Mouse (Mus musculus) kidney, embryonic 16.5 days (tissue): ENCODE results near the gene Il2rb. TPM values are rescaled to one million over a fixed set of nuclear protein-coding genes. Genes with fewer than 3 reads are reported as not detected.

Experiments used
- ATAC-seq: fragments of 200-750 bp; cut with Nextera tagmentation; 2 replicates; pipeline ENCODE4 v1.8.0; 2017; ENCODE audit warnings: moderate TSS enrichment; ENCODE audit not compliant: low FRiP score, low TSS enrichment
- H3K27ac ChIP-seq: fragments of 300-500 bp; sonication (generic); 2 replicates; pipeline ENCODE4 v1.5.1; 2014; ENCODE audit warnings: low read length
- H3K27me3 ChIP-seq: fragments of 300-500 bp; sonication (generic); 2 replicates; pipeline ENCODE4 v1.6.1; 2014; ENCODE audit warnings: low read length, control low read depth, mixed read lengths; ENCODE audit not compliant: insufficient read depth
- H3K36me3 ChIP-seq: fragments of 300-500 bp; sonication (generic); 2 replicates; pipeline ENCODE4 v1.6.1; 2014; ENCODE audit warnings: low read length, control low read depth, mixed read lengths; ENCODE audit not compliant: insufficient read depth
- H3K4me1 ChIP-seq: fragments of 300-500 bp; sonication (generic); 2 replicates; pipeline ENCODE4 v1.6.1; 2014; ENCODE audit warnings: low read length, control low read depth, mixed read lengths; ENCODE audit not compliant: insufficient read depth
- H3K4me2 ChIP-seq: fragments of 300-500 bp; sonication (generic); replicated peaks from 2 replicates; pipeline ENCODE4 v1.6.1; 2014; ENCODE audit warnings: low read depth, low read length
- H3K4me3 ChIP-seq: fragments of 300-500 bp; sonication (generic); 2 replicates; pipeline ENCODE4 v1.5.1; 2014; ENCODE audit warnings: mild to moderate bottlenecking, low read length
- H3K9ac ChIP-seq: fragments of 300-500 bp; sonication (generic); replicated peaks from 2 replicates; pipeline ENCODE4 v1.6.1; 2014; ENCODE audit warnings: low read length
- H3K9me3 ChIP-seq: fragments of 300-500 bp; sonication (generic); 2 replicates; pipeline ENCODE4 v1.6.1; 2016; ENCODE audit warnings: low read length, control low read depth
- WGBS: fragments of 180-500 bp; shearing (Covaris S2); extraction: QIAGEN DNeasy Blood & Tissue Kit; methylation state at CpG from one replicate; pipeline ENCODE4 v1.1.7; 2014; 5-methylcytosine and 5-hydroxymethylcytosine counted together
- polyA plus RNA-seq: library from polyadenylated mRNA; unstranded; fragments of >200 nt; fragmentation: Nextera tagmentation; extraction: Ambion mirVana; gene quantifications from 2 replicates; pipeline ENCODE4 v1.2.1, GENCODE M21; 2015

Gene Il2rb
- polyA plus RNA-seq, 1 experiment from 2014 or later: 0.54 TPM

DNA sequence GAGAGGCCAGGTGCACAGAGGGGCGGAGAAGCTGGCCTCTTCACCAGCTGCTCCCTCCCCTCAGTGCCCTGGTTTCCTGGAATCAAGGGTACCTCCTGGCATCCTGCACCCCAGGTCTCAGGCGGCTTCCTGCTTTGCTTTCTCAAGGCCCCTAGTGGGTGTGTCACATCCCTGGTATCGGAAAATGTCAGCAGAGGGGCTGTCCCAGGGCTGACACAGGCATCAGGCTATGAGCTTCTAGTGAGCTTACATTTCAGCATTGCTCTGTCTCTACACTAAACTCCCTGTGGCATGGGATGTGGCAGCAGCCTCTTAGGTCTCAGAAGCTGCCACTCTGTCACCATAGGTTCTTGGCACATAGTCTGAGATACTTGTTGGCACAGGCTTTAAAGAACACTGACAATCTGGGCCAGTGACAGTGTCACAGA, 19.5 kb downstream of the Il2rb start:
- no peak for ATAC-seq
- Histone ChIP-seq H3K27me3 (no peaks in the 10 kb centered on the region), H3K36me3 (no peaks in the 10 kb centered on the region), H3K27ac (no peak overlapping the region), H3K9me3 (no peaks in the 10 kb centered on the region), H3K4me1 (peaks cover 6% of the 10 kb centered on the region), H3K4me3 (no peak overlapping the region), H3K9ac (no peak overlapping the region), H3K4me2 (no peak overlapping the region)
- WGBS: 56% methylated on average over 3 of the region's 3 CpGs

GRCm38 (mm10) chr15:78473442-78473841, 21.6 kb downstream of the Il2rb start:
- no peaks in the 10 kb centered on the region for H3K9me3 ChIP-seq
- no peaks in the 10 kb centered on the region for H3K36me3 ChIP-seq
- H3K4me1 ChIP-seq: peaks cover 6% of the 10 kb centered on the region
- H3K9ac ChIP-seq: no peak overlapping the region
- no peak overlapping the region for H3K4me3 ChIP-seq
- H3K4me2 ChIP-seq: no peak overlapping the region
- H3K27me3 ChIP-seq: no peaks in the 10 kb centered on the region
- no peak for ATAC-seq
- H3K27ac ChIP-seq: no peak overlapping the region
- 85% methylated on average over 6 of the region's 6 CpGs for WGBS

DNA sequence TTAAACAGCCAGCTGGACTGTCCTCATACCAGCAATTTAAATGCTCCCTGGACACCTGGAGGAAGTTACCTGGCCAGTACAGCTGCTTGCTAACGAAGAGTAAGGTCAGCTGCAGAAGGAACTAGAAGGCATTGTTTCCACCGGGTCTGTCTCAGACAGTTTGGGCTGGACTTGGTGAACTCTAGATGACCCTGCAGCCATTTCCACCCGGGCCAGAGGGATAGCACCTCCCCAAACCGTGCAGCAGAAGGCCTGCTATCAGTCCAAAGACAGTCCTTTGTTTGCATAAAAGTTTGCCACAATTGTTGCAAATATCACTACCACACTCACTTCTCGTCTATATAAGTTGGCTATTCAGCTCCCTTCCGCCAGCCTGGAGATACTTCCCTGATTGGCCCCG, 23.2 kb downstream of the Il2rb start:
- H3K27ac ChIP-seq: no peak overlapping the region
- 37% methylated on average over 7 of the region's 7 CpGs for WGBS
- no peak for ATAC-seq

DNA sequence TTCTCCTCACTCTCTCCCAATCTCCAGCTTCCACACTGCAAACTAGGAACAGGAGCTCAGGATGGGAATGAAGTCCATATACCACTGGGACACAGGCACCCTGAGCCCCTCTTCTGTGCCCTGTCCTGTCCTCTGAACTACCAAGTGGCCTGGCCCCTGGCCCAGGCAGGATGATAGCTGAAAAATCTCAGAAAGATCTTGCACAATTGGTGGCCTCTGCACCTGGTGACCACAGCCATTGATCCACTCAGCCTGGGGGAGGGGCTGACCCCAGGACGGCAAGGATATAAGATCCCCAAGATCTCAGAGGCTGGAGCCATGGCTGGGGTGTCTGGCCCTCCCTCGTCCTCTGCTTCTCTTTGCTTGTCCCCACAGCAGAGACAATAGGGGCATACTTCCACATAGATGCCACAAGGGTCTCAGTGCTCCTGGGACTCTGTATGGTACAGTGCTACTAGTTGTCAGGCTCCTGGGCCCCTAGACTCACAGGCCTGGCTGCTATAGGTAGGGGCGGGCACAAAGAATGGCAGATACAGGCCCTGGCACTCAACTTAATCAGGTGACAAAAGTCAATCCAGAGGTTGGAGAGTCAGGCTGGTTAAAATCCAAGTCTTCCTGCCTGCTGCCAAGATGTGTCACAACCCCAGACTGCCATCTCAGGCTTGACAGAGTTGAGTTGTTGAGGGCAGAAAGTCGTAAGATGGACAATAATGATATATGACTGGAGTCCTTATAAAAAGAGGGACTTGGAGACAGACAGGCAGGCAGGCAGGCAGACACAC, 24.4 kb downstream of the Il2rb start:
- Histone ChIP-seq H3K4me2 (no peak overlapping the region), H3K36me3 (no peaks in the 10 kb centered on the region), H3K4me3 (no peak overlapping the region), H3K27ac (no peak overlapping the region), H3K27me3 (no peaks in the 10 kb centered on the region), H3K9me3 (no peaks in the 10 kb centered on the region), H3K4me1 (peaks cover 6% of the 10 kb centered on the region), H3K9ac (no peak overlapping the region)
- ATAC-seq: no peak
- 64% methylated on average over 4 of the region's 4 CpGs for WGBS

More for the DNA sequence above, 23.2 kb downstream of the Il2rb start:
- Histone ChIP-seq H3K4me1 (peaks cover 6% of the 10 kb centered on the region), H3K36me3 (no peaks in the 10 kb centered on the region), H3K9me3 (no peaks in the 10 kb centered on the region), H3K4me2 (no peak overlapping the region), H3K9ac (no peak overlapping the region), H3K4me3 (no peak overlapping the region), H3K27me3 (no peaks in the 10 kb centered on the region)

- H3K4me2 ChIP-seq: no peak within 1 kb of the TSS
- no peak within 1 kb of the TSS for H3K4me3 ChIP-seq
- H3K27me3 ChIP-seq: no peaks in the 10 kb centered on the region
- H3K9ac ChIP-seq: no peak within 1 kb of the TSS
- no peak for ATAC-seq
- WGBS: 65% methylated on average over 7 of the region's 7 CpGs
- H3K9me3 ChIP-seq: no peaks in the 10 kb centered on the region
- H3K36me3 ChIP-seq: no peaks in the 10 kb centered on the region
- H3K4me1 ChIP-seq: peaks cover 6% of the 10 kb centered on the region
- H3K27ac ChIP-seq: no peak within 1 kb of the TSS
Measured at GRCm38 (mm10) chr15:78468379-78468937, 26.6 kb downstream of the Il2rb start, which contains the start of gene Tmprss6. Tmprss6 (minus strand) TSS chr15:78468634.

DNA sequence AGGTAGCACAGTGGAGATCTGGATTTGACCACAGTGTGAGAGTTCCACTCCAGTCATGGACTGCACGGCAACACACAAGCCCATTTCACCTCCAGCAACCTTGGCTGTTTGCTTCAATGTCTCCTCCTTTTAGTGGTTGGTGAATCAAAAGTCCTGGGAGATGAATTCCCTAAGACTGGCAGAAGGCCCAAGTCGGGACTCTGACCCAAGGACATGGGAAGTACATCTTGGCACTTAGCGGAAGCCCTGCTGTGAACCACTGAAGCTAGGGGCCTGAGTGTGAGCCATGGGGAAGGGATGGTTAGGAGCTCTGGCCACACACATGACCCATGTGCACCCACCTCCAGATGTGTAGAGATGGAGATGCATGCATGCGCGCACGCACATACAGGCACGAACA, 27.5 kb downstream of the Il2rb start:
- Histone ChIP-seq H3K27ac (no peak overlapping the region), H3K9ac (no peak overlapping the region), H3K9me3 (no peaks in the 10 kb centered on the region), H3K4me1 (peaks cover 6% of the 10 kb centered on the region), H3K36me3 (no peaks in the 10 kb centered on the region), H3K27me3 (no peaks in the 10 kb centered on the region), H3K4me2 (no peak overlapping the region), H3K4me3 (no peak overlapping the region)
- 96% methylated on average over 7 of the region's 7 CpGs for WGBS
- ATAC-seq: no peak

DNA sequence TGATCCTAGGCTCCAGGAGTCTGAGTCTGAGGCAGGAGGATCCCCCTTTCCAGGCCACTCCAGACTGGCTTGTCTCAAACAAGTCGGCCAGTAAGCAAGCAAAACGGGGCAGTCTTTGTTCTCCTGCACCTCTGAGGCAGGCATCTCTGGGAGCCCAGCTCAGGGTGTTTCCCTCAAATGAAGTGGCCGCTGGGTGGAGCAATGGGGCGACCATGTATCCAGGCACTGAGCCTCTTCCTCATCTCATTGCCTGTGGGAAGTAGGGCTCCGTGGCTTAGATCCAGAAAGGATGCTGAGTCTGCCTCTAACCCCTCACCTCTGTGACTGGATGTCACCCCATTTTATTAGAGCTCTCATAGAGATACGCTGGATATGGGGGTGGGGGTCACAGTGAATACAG, 28.3 kb downstream of the Il2rb start:
- Histone ChIP-seq H3K27me3 (no peaks in the 10 kb centered on the region), H3K4me1 (peaks cover 4% of the 10 kb centered on the region), H3K36me3 (no peaks in the 10 kb centered on the region), H3K4me2 (no peak overlapping the region), H3K27ac (no peak overlapping the region), H3K9me3 (no peaks in the 10 kb centered on the region), H3K9ac (no peak overlapping the region), H3K4me3 (no peak overlapping the region)
- WGBS: 34% methylated on average over 6 of the region's 6 CpGs
- no peak for ATAC-seq

GRCm38 (mm10) chr15:78462981-78463380, 32.1 kb downstream of the Il2rb start:
- Histone ChIP-seq H3K27ac (no peak overlapping the region), H3K4me2 (no peak overlapping the region), H3K4me3 (no peak overlapping the region), H3K27me3 (no peaks in the 10 kb centered on the region), H3K4me1 (no peaks in the 10 kb centered on the region), H3K36me3 (no peaks in the 10 kb centered on the region), H3K9ac (no peak overlapping the region), H3K9me3 (no peaks in the 10 kb centered on the region)
- WGBS: 57% methylated on average over 2 of the region's 2 CpGs
- ATAC-seq: no peak

GRCm38 (mm10) chr15:78457193-78457592, 37.9 kb downstream of the Il2rb start:
- WGBS: 66% methylated on average over 10 of the region's 10 CpGs
- Histone ChIP-seq H3K4me3 (no peak overlapping the region), H3K27me3 (no peaks in the 10 kb centered on the region), H3K4me2 (no peak overlapping the region), H3K9me3 (no peaks in the 10 kb centered on the region), H3K4me1 (no peaks in the 10 kb centered on the region), H3K36me3 (no peaks in the 10 kb centered on the region), H3K9ac (no peak overlapping the region), H3K27ac (no peak overlapping the region)
- ATAC-seq: no peak

DNA sequence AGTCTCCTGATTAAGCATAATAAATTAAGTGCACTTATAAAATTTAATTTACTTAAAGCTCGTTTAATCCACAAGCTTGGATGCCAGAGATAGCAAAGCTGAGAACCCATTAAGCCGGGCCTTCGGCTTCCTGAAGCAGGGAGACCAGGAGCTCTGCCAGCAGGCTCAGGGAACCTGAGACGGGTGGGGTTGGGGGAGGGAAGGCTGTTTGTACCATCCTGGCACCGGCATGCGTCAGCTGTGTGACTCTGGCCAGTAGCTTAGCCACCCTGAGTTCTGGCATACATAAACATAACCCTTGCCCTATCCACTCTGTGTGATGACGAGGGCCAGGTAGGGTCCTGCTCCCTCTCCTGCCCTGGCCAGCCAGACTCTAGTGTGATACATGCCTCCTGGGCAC, 39.0 kb downstream of the Il2rb start:
- Histone ChIP-seq H3K4me1 (no peaks in the 10 kb centered on the region), H3K27me3 (no peaks in the 10 kb centered on the region), H3K4me2 (no peak overlapping the region), H3K9me3 (no peaks in the 10 kb centered on the region), H3K27ac (no peak overlapping the region), H3K36me3 (no peaks in the 10 kb centered on the region), H3K4me3 (no peak overlapping the region), H3K9ac (no peak overlapping the region)
- peak; percentile 35; the same call in 1 of the 2 replicates for ATAC-seq
- 30% methylated on average over 7 of the region's 7 CpGs for WGBS
